Mouse (Mus musculus): Measurements from ENCODE around the gene Olfr1380.
"Not testable (repeated sequence)": the region's sequence is repeated elsewhere in the genome, so short reads cannot be mapped to it uniquely, and the experiment has no call there.

- not testable (repeated sequence) for TF ChIP-seq CTCF (IDR thresholded peaks at IDR 0.05; ENCODE audit: extremely low read depth, insufficient read length, insufficient replicate concordance, low read depth, low read length); POLR2A (IDR thresholded peaks at IDR 0.05; ENCODE audit: low read depth, low read length)
These were observed 23.8 kb downstream of the Olfr1380 start for GRCm38 (mm10) chr11:49580452-49580851.

Measured in small intestine, adult 2 months (tissue).